Mouse (Mus musculus) kidney, postnatal 25 days (tissue): ENCODE data around the gene Usp22.
"Not testable (repeated sequence)": the region's sequence is repeated elsewhere in the genome, so short reads cannot be mapped to it uniquely, and the experiment has no call there.

ENCODE experiments used
- DNase-seq, 2 experiments: peaks; one replicate each; pipeline ENCODE4 v3.0.0; 2021; ENCODE audit warnings: mixed read lengths in 2 of 2

Gene Usp22

DNA sequence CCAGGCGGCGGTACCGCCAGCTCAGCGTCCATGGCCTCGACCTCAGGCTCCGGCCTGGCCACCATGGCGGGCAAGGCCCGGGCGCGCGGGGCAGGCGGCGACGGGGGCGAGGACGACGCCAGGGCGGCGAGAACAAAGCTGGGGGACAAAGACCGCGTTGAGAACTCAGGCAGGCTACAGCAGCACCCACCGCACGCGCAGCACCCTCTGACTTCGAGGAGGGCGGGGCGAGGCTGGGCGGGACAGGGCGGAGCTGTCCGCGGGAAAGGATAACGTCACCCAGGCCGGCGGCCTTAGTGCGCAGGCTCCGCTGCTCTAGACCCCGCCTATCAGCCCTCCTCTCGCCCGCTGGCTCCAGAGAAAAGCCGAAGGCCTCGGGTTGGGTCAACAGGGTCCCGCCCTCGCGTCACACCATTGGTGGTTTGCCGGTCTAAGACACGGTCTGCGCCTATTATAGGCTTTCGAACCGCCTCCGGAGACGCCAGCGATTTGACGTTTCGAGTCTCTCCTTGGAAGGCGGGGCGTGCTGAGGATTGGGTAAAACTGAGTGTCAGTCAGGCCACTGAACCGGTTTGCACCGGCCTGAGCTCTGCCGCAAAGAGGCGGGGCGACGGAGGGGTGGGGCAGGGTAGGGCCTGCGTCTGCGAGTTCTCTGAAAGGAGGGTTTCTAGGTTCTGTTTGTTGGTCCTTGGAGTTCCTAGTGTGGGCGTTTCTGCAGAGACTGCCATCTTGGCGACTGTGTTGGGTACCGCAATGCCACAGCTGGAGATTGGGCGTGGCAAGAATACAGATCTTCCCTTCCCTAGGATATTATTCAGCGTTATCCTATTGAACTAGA lies at the start of gene Usp22:
Gene Usp22 (minus strand): TSS at position 235 of the 838 bp plus-strand sequence.
- peak; percentile 100 for DNase-seq

DNA sequence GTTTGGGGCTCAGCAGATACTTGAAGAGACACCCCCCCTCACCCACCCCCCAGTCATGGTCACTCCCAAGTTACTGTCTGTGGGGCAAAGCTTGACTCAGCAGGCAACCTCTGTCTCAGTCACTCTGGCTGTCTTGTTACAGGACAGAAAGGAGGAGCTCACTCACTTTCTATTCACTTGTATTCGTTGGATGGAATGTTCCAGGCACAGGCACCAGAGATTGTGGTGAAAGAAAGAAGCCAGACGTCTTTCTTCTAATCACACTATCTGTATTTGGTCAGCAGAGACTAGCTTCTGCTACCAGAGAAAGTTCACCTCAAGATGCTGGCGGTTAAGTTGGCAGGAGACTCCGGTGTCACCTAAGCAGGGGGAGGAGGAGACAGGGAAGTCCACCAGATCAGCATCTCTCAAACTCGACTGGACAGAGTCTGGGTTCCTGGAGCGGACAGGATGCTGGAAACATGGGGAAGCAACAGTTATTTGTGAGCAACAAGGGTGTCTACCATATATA lies 49.4 kb upstream of the Usp22 start:
- no peak for DNase-seq

DNA sequence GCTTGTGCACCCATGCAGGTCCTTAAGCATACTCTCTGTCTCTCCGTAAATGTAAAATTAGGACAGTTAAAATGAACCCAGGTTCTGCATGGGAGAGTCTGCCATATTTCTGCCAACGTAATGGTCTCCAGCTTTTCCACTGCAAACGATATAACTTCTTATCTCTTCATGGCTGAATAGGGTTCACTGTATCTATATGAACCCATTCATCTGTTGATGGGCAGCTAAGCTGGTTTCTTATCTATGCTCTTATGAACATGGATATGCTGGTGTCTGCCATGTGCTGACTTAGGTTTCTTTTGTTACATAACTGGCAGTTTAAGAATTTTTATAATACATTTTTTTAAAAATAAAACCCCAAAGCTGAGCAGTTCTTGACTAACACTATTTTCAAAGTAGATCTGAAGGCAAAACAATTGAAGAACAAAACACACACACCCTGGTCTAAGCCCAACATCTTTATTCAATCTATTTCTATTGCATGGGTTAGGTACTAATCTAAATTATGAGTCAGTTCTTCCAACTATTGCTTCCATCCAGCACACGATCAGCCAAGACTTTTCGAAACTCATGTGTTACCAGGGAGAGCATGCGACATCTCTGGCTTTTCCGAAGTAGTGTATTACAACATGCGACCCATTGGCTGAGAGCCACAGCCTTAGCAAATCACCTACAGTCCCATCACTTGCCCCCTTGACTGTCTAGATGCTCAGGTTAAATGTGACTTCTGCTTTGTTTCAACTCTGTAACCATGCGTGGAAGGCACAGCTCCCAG lies 48.3 kb upstream of the Usp22 start:
- DNase-seq = no peak

DNA sequence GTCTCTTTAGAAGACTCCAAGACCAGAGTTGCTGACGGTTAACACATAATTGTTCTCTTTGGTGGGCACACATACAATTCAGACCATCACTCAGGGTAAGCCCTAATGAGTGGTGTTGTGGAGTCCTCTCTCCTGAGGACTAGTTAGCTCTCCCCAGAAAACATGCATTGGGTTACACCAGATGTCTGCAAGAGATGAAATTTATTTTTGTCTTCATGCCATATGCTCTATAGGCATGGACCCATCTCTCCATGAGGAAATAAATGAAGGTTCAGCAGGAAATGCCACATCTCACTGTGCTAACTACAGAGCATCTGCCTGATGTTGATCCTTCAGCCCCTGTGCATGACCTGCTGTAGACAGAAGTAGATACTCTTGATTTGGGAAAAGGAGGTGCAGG lies 47.2 kb upstream of the Usp22 start:
- DNase-seq = no peak

DNA sequence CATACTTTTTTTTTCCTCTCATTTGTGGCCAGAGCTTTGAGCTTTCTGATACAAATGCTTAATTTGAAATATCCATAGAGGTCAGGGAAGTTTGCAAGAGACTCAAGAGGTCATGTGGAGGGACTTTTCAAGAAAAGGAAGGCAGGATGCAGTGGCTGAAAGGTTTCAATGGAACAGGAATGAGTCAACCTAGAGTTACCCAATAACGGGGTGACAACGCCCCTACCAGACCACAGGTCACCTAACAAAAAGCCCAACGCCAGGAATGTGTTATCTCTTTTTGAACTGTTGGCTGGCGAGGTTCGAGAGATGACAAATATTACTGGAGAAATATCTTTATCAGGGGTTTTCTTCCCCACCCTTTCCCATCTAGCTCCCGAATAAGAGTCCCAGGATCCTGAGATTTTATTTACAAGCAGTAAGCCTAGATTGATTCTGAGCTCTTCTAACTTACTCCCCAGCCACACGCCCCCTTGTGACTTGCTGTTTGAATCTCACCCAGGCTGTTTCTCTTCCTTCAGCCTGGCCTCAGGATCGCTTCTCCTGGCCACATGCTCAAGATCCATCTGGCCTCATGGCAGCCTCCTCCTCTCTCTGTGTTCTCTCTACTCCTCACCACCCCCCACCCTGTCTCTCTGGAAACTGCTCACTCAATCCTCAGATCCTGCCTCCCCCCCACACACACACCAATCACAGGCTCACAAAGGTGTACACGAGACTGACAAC lies 45.5 kb upstream of the Usp22 start:
- no peak for DNase-seq

DNA sequence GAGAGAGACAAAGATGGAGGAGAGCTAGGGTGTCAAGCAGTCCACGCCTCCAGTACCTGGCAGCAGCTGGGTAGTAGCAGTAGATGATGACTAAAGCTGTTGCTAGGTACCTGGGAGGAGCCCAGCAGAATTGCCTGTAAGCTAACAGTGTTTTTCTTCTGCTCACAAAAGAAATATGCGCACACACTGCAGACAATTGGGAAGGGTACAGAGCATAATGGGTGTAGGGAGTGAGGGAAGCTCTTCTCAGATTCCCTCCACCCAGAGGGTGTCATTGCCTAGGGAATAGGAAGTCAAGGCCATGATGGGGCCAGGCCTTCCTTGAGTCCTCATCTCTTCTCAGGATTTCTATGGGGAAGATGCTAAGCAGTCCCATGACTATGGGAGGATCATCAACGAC lies 41.1 kb upstream of the Usp22 start:
- DNase-seq = no peak

DNA sequence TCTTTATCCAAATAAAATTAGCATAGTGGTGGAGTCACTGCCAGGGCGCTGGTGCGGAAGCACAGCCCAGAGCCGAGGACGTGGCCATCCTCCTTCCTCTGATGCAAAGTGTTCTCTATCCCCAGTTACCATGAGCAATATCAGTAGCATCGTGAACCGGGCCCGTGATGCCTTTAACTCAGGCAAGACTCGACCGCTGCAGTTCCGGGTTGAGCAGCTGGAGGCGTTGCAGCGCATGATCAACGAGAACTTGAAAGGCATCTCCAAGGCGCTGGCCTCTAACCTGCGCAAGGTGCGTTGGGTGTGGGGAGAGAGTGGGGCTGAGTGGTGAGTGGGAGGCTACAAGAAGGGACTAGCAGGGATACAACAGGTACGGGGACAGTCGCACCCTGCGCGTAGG lies 37.2 kb upstream of the Usp22 start:
- no peak for DNase-seq

DNA sequence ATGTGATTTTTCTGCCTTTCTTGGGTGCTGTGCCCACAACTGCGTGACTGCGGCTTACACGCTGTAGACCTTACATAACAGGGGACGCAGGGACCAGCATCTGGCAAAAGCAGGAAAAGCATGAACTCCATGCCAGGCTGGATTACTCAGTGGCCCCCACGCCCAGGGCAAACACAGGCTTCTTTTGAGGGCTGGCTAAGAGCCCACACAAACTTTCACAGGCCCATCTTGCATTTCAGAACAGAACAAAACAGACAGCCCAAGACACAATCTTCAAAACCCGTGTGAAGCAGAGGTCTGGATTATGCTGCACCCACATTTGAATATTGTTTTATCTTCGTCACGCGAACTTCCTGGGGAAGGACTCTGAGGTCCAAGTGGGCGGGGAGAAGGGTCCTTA lies 33.5 kb upstream of the Usp22 start:
- no peak for DNase-seq

DNA sequence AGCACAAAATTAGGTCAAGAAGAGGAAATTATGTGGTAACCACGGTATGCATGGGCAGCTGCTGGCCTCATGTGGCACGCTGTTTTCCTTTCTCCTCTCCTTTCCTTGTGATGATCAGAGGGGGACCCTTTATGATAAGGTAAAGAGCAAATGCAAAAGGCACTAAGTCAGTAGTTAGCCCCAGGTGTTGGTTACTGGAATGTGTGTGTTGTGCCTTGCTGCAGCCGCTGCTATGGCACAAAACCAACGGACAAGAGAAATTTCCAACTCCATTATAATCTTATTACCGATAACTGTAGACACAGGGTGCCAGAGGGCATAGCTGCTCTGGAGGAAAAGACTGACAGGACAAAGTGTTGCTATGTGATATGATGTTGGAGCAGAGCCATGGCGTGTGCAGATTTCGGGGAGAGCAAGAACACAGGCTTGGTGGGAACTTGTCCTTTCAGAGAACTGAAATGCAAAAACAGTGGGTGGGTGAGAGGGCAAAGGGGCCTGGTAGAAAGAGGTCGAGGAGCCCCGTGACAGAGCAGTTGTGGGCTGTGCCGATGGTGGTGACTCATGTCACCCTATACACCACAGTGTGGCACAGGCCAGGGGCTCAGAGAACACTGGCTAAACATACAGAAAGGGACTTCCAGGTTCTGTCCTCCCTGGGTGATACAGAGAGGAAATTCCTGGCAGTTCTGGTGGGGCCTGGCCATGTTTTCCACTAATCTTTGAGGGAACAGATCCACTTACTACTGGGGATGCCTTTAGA lies 32.8 kb upstream of the Usp22 start, which contains the start of gene Aldh3a1:
Gene Aldh3a1 (plus strand): TSS at position 51 of the 760 bp plus-strand sequence.
- DNase-seq = no peak

DNA sequence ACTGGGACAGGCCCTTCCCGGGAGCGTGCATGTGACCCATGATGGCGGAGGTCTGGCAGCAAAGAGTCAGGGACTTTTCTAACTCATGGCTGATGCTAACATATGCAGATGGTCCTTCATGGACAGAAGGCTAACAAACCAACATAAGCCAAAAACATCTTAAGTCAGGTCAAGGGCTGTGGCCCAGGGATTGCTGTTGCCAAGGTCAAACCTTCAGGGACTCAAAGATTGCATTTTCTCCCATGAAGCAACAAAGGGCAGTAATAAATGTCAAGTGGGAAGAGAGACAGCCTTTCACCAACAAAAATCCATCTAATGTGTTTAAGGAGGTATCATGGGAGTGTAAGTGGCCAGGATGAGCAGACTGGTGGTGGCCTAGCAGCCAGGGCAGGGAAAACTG lies 31.3 kb upstream of the Usp22 start:
- peak in 1 of 2 experiments; percentile 2 for DNase-seq

DNA sequence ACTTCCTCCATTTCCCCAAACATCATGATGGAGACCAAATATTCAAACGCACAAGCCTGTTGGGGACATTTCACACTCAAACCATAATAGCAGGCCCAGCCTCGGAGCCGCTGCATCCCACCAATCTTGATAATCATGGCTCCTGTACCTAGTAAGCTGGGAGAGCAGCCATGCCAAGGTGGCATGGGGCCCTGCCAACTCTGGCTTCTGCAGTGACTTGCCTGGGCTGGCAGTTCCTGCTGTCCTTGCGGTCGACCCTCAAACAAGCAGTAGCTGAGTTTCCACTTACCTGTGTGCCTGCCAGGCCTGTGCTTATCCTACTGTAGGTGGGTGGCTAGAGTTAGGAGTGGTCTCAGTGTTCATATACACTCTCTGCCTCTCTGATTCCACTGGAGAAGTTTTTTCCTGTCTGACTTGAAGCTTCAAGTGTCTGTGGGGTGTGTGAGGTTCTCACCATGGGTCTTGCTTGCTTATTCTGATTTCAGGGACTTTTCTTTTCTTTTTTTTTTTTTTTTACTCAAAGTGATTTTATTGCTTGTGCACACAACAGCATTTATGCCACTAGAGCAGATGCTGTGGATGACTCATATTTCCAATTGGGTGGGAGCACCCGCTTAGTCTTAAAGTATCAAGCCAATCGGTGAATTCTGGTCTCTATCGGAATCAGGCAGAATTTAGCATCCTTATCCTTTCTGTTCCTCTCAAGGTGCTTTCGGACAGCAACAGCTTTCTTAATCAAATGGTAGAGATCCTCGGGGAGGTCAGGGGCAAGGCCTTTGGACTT lies 30.5 kb upstream of the Usp22 start:
- DNase-seq = no peak

DNA sequence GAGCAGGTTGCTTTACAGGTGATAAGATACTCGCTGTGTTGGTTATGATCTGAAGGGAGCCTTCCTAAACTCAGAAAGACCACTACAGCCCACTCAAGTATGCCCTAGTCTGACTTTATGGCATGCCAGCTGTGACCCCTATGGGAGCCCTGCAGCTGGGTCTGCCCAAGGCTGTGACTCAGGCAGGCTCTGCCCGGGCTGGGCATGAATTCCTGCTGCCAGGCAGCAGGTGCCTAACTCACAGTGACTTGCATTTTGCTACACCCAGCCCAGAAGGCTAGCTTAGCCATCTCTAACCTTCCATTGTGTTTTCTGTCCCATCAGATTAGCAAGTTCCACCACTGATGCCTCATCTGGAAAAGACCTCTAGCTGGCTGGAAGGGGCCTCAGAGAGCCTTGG lies 28.0 kb upstream of the Usp22 start:
- no peak for DNase-seq

DNA sequence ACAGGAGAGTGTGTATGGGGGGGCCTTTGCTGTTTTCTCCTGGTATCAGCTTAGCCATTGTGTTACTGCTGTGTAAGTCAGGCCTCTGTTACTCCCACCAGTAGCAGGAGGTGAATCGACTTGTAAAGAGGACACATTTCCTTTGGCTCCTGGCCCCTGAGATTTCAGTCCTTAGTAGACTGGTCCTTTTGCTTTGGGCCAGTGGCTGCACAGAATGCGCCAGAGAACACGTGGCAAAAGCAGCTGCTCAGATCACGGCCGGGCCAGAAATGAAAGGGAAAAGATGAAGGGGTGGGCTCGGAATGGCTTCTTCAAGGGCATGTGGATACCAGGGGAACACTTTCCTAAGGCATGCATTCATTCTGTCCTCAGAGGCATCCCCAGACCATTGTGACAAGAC lies 27.3 kb upstream of the Usp22 start:
- DNase-seq = no peak

DNA sequence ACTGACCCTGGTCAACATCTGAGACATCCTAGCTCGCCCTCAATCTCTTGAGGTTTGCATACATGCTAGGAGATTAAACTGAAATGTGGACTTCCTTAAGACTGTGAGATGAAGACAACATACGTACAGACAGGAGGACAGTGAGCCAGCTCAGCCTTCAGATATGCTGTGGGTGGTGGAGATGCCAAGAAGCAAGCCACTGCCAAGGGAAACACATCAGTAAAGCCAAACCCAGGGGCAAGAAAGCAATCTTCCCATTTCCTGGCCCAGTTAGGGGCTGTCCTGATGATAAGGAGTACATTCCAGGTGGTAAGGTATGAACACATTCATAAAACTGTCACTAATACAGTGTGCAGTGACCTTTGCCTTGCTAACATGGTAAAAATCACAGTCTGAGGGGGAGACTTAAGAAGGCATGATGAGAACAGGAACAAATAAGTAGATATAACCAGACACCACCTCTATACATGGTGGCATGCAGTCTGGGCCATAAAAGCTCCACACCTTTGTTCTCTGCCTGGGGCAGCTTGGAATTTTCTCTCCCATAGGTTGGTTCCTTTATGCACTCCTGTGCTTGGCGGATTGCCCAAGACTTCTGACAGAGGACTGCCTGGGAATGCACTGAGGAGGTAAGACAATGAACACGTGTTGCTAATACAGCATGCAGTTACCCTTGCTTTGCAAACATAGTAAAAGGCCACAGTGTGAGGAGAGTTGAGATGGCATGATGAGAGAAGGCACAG lies 24.9 kb upstream of the Usp22 start:
- DNase-seq = no peak

DNA sequence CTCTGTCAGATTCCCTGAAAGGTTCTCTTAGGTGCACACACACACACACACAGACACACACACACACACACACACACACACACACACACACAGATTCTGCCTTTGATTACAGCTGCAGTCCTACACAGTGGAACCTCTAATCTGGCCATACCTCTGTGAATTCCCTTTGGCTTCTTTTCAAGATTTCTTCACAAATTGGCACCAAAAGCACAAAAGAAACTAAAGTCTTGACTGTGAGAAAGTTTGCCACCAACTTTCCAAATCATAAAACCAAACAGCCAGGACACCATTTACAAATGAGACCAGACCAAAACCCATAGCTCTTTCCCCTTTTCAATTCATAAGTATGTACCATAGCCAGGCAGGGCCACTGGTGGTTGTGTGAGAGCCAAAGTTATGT lies 23.1 kb upstream of the Usp22 start:
- DNase-seq = no peak

DNA sequence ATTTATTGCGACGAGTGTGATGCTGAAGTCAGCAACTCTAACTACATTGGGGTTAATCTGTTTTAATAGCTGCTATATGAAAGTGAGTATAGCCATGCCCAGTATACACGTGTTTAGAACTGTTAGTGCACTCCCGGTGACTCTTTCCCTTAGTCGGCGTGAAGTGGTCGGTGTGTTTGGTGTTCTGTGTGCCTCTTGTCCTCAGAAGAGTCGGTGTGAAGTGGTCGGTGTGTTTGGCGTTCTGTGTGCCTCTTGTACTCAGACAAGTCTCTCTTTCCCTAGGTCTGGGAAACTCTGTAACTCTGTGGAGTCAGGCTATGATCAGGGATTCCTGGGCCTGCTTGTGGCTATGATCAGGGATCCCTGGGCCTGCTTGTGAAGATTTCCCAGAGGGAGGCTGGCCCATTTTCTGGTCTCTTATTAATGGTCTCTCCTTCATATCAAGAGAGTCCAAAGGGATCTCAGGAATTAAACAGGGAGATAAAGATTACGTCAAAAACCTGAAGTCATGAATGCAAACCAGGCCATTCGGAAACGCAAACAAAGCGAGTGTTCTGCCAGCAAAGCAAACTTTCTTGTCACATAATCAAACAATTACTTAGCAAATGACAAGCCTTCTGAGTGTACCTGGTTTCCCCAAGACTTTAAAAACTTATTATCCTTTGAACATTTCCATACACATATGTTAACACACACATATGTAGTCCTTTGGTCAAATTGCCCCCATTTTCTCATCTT lies 21.9 kb upstream of the Usp22 start:
- no peak for DNase-seq

DNA sequence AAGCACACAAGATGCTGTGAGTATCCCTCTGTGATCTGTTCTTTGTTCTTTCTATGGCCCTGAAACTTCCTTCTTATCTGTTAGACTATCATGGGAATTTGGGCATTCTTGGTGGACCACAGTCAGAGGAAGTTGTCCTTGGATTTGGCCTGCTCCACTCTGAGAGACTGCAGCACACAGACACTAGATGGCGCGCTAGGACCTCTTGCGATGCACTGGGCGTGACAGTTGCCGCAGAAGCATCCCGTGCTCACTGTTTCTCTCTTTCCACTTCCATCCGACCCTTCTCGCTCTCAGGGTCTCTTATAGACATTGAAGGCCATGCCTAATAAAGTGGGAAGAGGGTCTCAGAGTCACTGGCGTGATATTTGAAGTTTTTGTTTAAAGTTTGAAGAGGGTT lies 18.5 kb upstream of the Usp22 start:
- DNase-seq = peak; percentile 80 to 91

DNA sequence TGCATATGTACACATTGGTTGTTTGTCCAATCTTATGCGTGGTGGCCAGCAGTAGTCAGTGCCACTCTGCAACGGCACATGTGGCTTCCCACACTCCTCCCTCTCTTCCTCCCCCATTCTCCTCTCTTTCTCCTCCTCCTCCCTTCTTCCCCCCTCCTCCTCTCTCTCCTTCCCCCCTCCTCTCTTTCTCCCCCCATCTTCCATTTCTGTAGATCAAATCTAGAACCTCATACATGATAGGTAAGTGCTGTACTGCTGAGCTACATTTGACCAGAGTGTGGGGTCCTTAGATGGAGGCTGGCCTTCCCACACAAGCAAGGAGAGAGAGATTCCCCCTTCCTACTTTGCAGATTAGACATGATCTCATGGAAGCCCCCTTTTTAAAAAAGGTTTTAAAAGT lies 17.9 kb upstream of the Usp22 start:
- no peak for DNase-seq

DNA sequence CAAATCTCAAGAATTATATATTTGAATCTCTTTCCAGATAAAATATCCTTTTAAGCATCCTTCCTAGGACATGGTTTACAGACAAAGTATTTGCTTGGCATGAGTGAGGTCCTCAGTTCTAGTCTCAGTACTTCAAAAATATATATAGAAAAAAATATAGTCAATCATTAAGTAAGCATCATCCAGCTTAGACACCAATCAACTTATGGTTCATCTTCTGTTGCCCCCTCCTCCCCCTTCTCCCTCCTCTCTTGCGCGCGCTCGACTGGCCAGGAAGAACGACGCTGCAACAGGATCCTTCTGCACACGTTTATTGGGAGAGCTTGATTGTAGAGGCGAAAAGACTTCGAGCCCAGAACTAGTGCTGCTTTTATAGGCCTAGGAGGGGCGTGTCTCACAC lies 17.3 kb upstream of the Usp22 start:
- DNase-seq = not testable (repeated sequence)

DNA sequence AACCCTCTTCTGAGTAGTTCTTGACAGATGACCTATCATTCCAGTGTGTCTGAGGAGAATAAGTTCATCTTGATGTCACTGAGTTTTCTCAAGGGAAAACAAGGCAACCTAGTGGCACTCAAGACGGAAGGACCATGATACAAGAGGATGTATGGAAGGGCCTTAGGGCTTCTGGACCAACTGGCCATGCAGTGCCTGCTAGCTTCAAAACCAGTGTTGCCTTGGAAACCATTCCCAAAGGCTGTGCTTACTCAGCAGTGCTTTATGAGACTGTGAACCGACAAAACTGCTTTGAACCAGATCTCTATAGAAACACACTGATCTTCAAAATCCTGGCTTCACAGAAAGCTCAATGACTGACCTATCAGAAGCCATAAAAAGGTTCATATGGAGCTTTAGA lies 15.9 kb upstream of the Usp22 start:
- DNase-seq = no peak
